Mouse (Mus musculus) embryonic facial prominence, embryonic 10.5 days (tissue): Measurements from ENCODE around the gene Pde10a. TPM values are rescaled to one million over a fixed set of nuclear protein-coding genes. Genes with fewer than 3 reads are reported as not detected.
A peak's percentile ranks its signal among the peaks of the same experiment; 100 is the strongest.

Experiments
- DNase-seq: peaks from one replicate; pipeline ENCODE4 v3.0.0-alpha.2; 2017; ENCODE audit warnings: low spot score
- H3K27ac ChIP-seq: fragments of 300-500 bp; sonication (generic); replicated peaks from 2 replicates; pipeline ENCODE4 v1.5.1; 2016; ENCODE audit warnings: mild to moderate bottlenecking
- H3K27me3 ChIP-seq: fragments of 300-500 bp; sonication (generic); replicated peaks from 2 replicates; pipeline ENCODE4 v1.6.1; 2016; ENCODE audit warnings: low read depth, mild to moderate bottlenecking; ENCODE audit not compliant: poor library complexity, severe bottlenecking
- H3K36me3 ChIP-seq: fragments of 300-500 bp; sonication (generic); replicated peaks from 2 replicates; pipeline ENCODE4 v1.6.1; 2016; ENCODE audit warnings: mild to moderate bottlenecking, moderate library complexity
- H3K4me1 ChIP-seq: fragments of 300-500 bp; sonication (generic); 2 replicates; pipeline ENCODE4 v1.6.1; 2016
- H3K4me3 ChIP-seq: fragments of 300-500 bp; sonication (generic); 2 replicates; pipeline ENCODE4 v1.5.1; 2016; ENCODE audit warnings: mild to moderate bottlenecking, moderate library complexity
- H3K9me3 ChIP-seq: fragments of 300-500 bp; sonication (generic); 2 replicates; pipeline ENCODE4 v1.6.1; 2016; ENCODE audit warnings: mild to moderate bottlenecking
- WGBS: fragments of 180-500 bp; shearing (Covaris S2); methylation state at CpG from one replicate; pipeline ENCODE4 v1.1.7; 2016; 5-methylcytosine and 5-hydroxymethylcytosine counted together
- polyA plus RNA-seq: library from polyadenylated mRNA; unstranded; fragments of >200 nt; fragmentation: Nextera tagmentation; extraction: Ambion mirVana; gene quantifications from 2 replicates; pipeline ENCODE4 v1.2.1, GENCODE M21; 2016

Pde10a gene
- polyA plus RNA-seq, 1 experiment from 2014 or later = 2.2 TPM

GRCm38 (mm10) chr17:8557926-8558325, 32.8 kb downstream of the Pde10a start:
- Histone ChIP-seq H3K27me3 (no peaks in the 10 kb centered on the region), H3K27ac (no peak overlapping the region), H3K9me3 (no peaks in the 10 kb centered on the region), H3K4me3 (no peak overlapping the region), H3K36me3 (no peaks in the 10 kb centered on the region), H3K4me1 (peaks cover 5% of the 10 kb centered on the region; the same call in 1 of the 2 replicates)
- 85% methylated on average over 8 of the region's 8 CpGs for WGBS
- no peak for DNase-seq

GRCm38 (mm10) chr17:8562101-8562885, 37.1 kb downstream of the Pde10a start:
- no peak overlapping the region for H3K27ac ChIP-seq
- no peak for DNase-seq
- H3K4me3 ChIP-seq = no peak overlapping the region
- no peaks in the 10 kb centered on the region for H3K9me3 ChIP-seq
- H3K36me3 ChIP-seq = no peaks in the 10 kb centered on the region
- 79% methylated on average over 14 of the region's 14 CpGs for WGBS
- H3K4me1 ChIP-seq = peaks cover 5% of the 10 kb centered on the region; the same call in 1 of the 2 replicates
- no peaks in the 10 kb centered on the region for H3K27me3 ChIP-seq

GRCm38 (mm10) chr17:8562886-8563280, 37.7 kb downstream of the Pde10a start:
- no peaks in the 10 kb centered on the region for H3K9me3 ChIP-seq
- H3K4me1 ChIP-seq = peaks cover 5% of the 10 kb centered on the region; the same call in 1 of the 2 replicates
- no peaks in the 10 kb centered on the region for H3K27me3 ChIP-seq
- no peak overlapping the region for H3K4me3 ChIP-seq
- H3K27ac ChIP-seq = no peak overlapping the region
- WGBS = 67% methylated on average over 1 of the region's 1 CpGs
- no peak for DNase-seq
- H3K36me3 ChIP-seq = no peaks in the 10 kb centered on the region

- Histone ChIP-seq H3K4me1 (peaks cover 3% of the 10 kb centered on the region; the same call in 1 of the 2 replicates), H3K9me3 (0 out of 2 replicates have a peak, but pooled peaks cover 4% of the 10 kb centered on the region), H3K27ac (no peak within 1 kb of the TSS), H3K4me3 (no peak within 1 kb of the TSS), H3K27me3 (no peaks in the 10 kb centered on the region), H3K36me3 (no peaks in the 10 kb centered on the region)
- no peak for DNase-seq
- 89% methylated on average over 6 of the region's 6 CpGs for WGBS
These were observed 41.7 kb downstream of the Pde10a start, which contains the start of gene Gm17087 for GRCm38 (mm10) chr17:8566850-8567249. Gm17087 (minus strand) TSS chr17:8566950.

- H3K9me3 ChIP-seq = 0 out of 2 replicates have a peak, but pooled peaks cover 4% of the 10 kb centered on the region
- H3K27ac ChIP-seq = no peak overlapping the region
- no peak for DNase-seq
- no peaks in the 10 kb centered on the region for H3K36me3 ChIP-seq
- no peak overlapping the region for H3K4me3 ChIP-seq
- whole genome bisulfite sequencing = 78% methylated on average over 8 of the region's 8 CpGs
- no peaks in the 10 kb centered on the region for H3K27me3 ChIP-seq
- no peaks in the 10 kb centered on the region for H3K4me1 ChIP-seq
These were observed 48.5 kb downstream of the Pde10a start for GRCm38 (mm10) chr17:8573542-8574260.

GRCm38 (mm10) chr17:8580360-8580759, 55.2 kb downstream of the Pde10a start:
- Histone ChIP-seq H3K9me3 (no peaks in the 10 kb centered on the region), H3K4me3 (no peak overlapping the region), H3K36me3 (no peaks in the 10 kb centered on the region), H3K27ac (no peak overlapping the region), H3K4me1 (peaks cover 11% of the 10 kb centered on the region), H3K27me3 (no peaks in the 10 kb centered on the region)
- no peak for DNase-seq
- WGBS = 68% methylated on average over 3 of the region's 3 CpGs

GRCm38 (mm10) chr17:8581579-8581978, 56.4 kb downstream of the Pde10a start:
- DNase-seq = no peak
- no peaks in the 10 kb centered on the region for H3K27me3 ChIP-seq
- peaks cover 11% of the 10 kb centered on the region for H3K4me1 ChIP-seq
- no peak overlapping the region for H3K4me3 ChIP-seq
- H3K27ac ChIP-seq = no peak overlapping the region
- H3K9me3 ChIP-seq = no peaks in the 10 kb centered on the region
- H3K36me3 ChIP-seq = no peaks in the 10 kb centered on the region
- 87% methylated on average over 8 of the region's 8 CpGs for WGBS

GRCm38 (mm10) chr17:8592427-8593277, 67.5 kb downstream of the Pde10a start:
- 17% methylated on average over 22 of the region's 22 CpGs for WGBS
- Histone ChIP-seq H3K27me3 (peaks cover 14% of the 10 kb centered on the region; the same call in 1 of the 2 replicates), H3K4me1 (no peaks in the 10 kb centered on the region), H3K36me3 (no peaks in the 10 kb centered on the region), H3K4me3 (peak overlapping the region; percentile 45), H3K9me3 (no peaks in the 10 kb centered on the region), H3K27ac (no peak overlapping the region)
- DNase-seq = peak; percentile 80

- Histone ChIP-seq H3K27ac (no peak overlapping the region), H3K9me3 (no peaks in the 10 kb centered on the region), H3K4me3 (no peak overlapping the region), H3K4me1 (no peaks in the 10 kb centered on the region), H3K36me3 (no peaks in the 10 kb centered on the region), H3K27me3 (peaks cover 15% of the 10 kb centered on the region)
- DNase-seq = peak; percentile 68
- 14% methylated on average over 7 of the region's 7 CpGs for WGBS
These were observed 72.6 kb downstream of the Pde10a start for GRCm38 (mm10) chr17:8597790-8598189.

GRCm38 (mm10) chr17:8602976-8603375, 77.8 kb downstream of the Pde10a start:
- H3K27me3 ChIP-seq = peaks cover 15% of the 10 kb centered on the region
- no peaks in the 10 kb centered on the region for H3K36me3 ChIP-seq
- DNase-seq = no peak
- no peaks in the 10 kb centered on the region for H3K4me1 ChIP-seq
- WGBS = 98% methylated on average over 3 of the region's 3 CpGs
- no peak overlapping the region for H3K27ac ChIP-seq
- no peak overlapping the region for H3K4me3 ChIP-seq
- no peaks in the 10 kb centered on the region for H3K9me3 ChIP-seq

GRCm38 (mm10) chr17:8605921-8606320, 80.7 kb downstream of the Pde10a start:
- Histone ChIP-seq H3K27ac (no peak overlapping the region), H3K4me1 (no peaks in the 10 kb centered on the region), H3K9me3 (no peaks in the 10 kb centered on the region), H3K4me3 (no peak overlapping the region), H3K36me3 (no peaks in the 10 kb centered on the region), H3K27me3 (peaks cover 7% of the 10 kb centered on the region; the same call in 1 of the 2 replicates)
- DNase-seq = no peak
- 85% methylated on average over 5 of the region's 5 CpGs for WGBS

GRCm38 (mm10) chr17:8606695-8607094, 81.5 kb downstream of the Pde10a start:
- Histone ChIP-seq H3K36me3 (no peaks in the 10 kb centered on the region), H3K27ac (no peak overlapping the region), H3K4me3 (no peak overlapping the region), H3K9me3 (no peaks in the 10 kb centered on the region), H3K27me3 (0 out of 2 replicates have a peak, but pooled peaks cover 3% of the 10 kb centered on the region), H3K4me1 (no peaks in the 10 kb centered on the region)
- no peak for DNase-seq
- whole genome bisulfite sequencing = 76% methylated on average over 3 of the region's 3 CpGs
